Mouse (Mus musculus) induced T-regulatory cell, adult 2 months (primary cell): ENCODE results near the gene Nr1d1.

Experiments used
- DNase-seq: peaks from one replicate; pipeline ENCODE4 v3.0.0-alpha.2; 2012; ENCODE audit warnings: low read depth

Gene Nr1d1

DNA sequence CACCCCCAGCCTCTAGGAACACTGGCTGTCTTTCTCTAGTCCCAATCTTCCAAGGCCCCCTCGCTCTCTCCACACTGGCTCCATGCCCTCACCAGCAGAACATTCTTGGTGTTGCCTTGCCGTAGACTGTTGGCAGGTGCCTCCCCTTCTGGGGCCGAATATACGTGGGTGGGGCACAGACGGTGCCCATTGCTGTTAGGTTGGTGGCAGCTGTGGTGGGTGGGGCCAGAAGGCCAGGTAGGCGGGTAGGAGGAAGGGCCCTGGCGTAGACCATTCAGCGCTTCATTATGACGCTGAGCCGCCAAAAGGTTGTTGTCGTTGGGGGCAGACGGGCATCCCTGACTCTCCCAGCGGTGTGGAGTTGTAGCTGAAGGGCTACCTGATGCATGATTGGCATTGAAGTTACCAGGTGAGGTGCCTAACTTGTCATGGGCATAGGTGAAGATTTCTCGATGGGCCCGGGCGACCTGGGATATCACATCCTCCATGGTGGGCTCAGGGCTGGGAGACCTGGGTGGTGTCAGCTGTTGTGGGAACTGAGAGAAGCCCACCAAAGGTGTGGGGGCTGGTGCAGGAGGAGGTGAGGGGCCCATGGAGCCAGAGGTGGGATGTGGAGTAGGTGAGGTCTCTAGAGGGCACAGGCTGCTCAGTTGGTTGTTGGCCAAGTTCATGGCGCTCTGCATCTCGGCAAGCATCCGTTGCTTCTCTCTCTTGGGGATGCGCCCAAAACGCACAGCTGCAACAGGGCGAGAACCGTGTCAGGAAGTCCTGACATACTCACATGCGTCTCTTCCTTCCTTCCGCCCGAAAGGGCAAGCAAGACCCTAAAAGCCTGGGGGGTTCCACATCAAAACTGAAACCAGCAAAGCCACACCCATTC lies 4.8 kb downstream of the Nr1d1 start:
- no peak for DNase-seq

DNA sequence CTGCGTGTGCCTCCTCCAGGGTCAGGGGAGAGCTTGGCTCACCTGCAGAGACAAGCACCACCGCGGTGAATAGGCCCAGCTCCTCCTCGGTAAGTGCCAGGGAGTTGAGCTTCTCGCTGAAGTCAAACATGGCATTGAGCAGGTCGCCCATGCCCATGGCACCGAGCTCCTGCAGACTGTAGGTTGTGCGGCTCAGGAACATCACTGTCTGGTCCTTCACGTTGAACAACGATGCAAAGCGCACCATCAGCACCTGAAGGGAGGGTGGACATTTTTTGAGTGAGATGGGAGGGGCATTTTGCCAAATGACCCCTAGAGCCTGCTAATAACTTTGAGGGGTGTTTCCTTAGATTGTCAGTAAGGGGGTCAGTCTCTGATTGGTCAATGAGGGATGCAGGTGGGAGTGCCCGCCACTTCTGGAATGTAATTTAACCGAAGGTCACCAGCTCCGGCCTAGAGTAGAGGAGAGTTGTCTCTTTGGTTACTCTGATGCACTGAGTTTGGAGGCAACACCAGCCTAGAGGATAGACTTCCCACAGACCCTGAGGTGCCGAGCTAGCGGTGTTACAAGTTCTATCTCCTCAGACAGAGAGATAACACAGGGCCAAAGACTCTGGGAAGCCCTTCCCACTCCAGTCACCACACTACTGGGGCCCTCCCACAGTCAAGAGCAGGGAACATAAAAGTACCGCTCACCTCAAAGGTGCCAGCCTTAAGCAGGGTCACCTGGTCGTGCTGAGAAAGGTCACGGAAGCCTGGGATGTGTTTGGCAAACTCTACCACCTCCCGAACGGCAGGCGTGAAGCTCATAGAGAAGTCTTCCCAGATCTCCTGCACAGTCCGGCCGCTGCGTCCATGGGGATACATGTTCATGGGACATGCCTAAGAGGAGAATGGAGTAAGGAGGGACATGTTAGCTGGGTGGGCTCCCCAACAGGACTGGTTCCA lies 5.9 kb downstream of the Nr1d1 start:
- DNase-seq, result no peak

DNA sequence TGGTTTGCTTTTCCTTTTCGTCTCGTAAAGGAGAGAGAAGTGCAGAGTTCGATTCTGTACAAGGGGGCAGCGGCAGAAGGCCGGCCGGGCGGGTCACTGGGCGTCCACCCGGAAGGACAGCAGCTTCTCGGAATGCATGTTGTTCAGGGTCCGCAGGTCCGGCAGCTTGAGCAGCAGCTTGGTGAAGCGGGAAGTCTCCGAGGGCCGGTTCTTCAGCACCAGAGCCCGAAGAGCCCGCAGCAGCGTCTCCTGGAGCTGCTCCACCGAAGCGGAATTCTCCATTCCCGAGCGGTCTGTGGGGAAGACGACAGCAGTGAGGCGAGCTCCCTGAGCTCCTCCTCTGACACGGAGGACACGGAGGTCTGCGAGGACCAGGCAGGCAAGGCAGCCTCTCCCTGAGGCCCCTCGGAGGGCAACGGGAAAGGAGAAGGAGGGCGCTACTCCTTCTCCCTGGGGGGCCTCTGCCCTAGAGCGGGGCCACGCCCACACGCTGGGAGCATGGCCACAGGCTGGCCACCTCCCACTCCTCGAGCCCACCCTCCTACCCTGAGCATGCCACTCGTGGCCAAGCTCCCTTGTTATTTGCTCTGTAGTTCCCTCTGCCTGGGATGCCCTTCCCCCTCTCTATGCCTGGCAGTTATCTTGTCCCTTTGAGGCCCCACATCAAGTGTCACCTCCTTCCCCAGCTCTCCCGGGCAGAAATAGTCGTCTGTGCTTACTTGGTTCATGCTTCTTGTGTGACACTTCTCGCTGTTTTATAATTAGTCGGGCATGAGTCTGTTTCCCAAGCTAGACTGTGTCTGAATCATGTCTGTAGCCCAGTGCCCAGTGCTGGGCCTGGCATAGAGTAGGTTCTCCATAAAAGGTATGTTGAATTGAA lies 6.8 kb downstream of the Nr1d1 start:
- DNase-seq, result no peak

DNA sequence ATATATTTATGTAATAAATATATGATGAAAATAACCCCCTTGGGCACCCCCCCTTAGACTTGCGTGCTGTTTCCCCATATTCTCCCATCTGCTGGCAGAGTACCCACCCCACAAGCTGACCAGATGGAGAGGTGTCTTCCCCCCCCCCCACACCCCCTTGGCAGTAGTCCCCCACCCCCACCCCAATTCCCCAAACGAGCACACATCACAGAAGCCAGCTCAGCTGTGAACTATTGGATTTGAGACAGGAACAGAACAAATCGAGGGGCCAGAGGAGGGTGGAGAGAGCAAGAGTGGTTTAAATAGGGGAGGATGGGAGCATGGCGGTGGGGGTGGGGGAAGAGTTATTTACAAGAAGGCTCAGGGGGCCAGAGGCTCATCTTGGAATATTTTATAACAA lies 7.4 kb downstream of the Nr1d1 start:
- no peak for DNase-seq

DNA sequence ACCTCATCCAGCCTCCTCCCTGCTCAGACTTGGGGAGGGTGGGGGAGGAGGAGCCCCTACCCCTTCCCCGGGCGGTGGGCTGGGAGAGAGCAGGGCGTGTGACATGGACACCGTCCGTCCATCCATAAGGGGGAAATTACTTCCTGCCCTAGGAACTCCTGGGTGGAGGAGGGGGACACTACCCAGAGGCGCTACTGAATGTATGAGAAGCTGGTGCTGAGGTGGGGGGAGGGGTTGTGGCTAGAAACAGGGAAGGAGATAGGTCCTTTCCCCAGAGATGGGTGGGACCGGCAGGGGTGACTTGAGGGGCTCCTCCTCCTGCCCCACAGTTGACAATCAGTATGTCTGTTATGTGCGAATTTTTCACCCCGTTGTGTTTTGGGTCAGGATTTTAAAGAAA lies 7.9 kb downstream of the Nr1d1 start:
- DNase-seq, result no peak

DNA sequence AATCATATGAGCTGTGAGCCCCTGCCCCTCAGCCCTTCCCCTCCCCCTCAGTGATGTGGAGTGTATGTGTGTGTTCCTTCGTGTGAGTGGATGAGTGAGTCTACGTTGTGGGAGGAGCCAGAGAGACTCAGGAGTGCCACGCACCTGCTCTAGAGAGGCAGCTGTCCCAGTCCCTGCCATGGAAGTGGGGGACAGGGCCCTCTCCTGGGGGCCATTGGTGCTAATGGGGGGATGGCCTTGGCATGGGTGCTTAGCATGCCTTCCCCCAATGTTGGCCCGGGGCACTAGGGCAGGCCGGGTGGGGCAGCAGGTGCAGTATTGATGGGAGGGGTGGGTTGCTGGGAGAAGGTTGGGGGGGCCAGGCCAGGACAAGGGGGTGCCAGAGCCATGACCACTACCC lies 8.3 kb downstream of the Nr1d1 start:
- no peak for DNase-seq

DNA sequence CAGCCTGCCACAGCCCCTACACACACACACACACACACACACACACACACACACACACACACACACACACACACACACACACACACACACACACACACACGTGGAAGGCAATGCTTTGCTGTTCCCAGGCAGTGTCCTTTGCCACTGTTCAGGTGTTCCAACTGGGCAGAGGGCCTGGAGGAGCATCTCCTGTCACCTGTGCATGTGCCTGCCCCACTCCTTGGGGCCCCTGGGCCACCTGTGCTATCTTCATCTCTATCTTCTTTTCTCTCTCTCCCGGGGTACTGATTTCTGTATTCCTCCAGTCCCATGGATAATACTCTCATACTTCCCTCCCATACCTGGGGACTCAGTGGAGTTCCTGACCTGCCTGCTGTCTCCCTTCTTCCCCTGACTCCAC lies 8.8 kb downstream of the Nr1d1 start:
- no peak for DNase-seq

DNA sequence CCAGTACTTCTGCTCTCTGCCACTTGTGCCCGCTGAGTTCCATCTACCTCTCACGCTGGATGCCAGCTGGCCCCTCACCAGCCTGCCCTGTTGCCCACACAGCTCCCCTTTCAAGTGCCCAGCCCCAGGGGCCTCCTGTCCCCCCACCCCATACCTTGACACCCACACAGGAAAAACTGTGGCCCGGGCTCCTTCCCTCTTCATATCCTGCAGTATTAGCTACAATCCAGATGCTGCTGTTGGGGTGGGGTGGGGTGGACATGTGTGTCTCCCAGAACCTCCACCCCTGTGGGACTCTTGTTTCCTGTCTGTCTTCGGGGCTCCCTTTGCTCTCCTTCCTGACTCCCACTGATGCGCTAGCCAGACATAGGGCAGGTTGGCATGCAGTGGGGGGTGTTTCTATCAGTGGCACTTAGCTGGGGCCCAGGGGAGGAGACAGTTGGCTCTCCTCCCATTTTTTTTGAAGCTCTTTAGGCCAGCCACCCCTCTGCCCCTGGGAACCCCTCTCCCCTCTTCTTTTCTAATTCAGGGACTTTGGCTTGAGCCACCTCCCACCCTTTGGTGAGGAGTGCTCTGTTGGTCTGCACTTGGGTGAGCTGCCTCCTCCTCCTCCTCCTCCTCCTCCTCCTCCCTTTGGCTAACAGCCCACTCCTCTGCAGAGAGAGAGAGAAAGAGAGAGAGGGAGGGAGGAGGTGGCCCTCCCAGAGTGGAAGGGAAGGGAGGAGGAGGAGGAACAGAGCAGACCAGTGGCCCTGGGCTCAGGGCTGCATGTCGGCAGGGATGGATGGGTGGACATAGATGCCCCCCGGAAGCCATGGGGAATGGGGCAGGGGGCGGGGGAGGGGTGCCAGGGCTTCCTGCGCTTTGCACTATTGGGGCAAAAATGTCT lies 9.5 kb downstream of the Nr1d1 start:
- no peak for DNase-seq

DNA sequence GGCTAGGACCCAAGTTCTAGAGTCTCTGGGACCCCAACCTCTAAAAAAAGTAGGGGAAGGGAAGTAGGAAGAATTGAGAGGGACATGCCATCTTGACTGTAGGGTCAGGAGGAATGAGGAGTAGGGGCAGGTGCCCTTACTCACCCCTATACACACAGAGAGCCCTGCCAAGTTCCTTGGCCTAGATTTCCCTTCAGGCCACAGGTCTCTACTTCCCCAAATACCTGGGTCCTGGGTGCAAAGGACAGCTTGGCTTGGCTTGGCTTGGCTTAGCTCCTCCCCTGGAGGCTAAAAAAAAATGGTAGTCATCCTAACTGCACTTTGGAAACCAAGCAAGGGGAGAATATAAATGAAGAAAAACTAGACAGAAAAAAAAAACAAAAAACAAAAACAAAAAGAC lies 10.4 kb downstream of the Nr1d1 start:
- no peak for DNase-seq

DNA sequence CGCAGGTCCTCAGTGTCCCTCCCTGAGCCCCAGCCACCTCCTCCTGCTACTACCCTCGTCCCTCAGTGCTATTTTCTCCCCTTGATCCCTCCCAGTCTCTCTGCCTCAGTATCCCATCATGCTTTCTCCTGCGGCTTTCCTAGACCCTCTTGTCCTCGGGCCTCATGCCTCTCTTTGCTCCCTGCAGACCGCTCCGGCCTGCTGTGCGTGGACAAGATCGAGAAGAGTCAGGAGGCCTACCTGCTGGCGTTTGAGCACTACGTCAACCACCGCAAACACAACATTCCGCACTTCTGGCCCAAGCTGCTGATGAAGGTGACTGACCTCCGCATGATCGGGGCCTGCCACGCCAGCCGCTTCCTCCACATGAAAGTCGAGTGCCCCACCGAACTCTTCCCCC lies 11.0 kb downstream of the Nr1d1 start:
- DNase-seq, result no peak

DNA sequence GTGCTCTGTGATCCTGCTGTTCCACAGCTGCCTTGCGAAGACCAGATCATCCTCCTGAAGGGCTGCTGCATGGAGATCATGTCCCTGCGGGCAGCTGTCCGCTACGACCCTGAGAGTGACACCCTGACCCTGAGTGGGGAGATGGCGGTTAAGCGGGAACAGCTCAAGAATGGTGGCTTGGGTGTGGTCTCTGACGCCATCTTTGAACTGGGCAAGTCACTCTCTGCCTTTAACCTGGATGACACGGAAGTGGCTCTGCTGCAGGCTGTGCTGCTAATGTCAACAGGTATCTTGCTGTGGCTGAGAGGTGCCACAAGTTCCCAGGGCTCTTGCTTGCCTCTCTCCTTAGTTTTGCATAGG lies 11.7 kb downstream of the Nr1d1 start:
- DNase-seq, result no peak

DNA sequence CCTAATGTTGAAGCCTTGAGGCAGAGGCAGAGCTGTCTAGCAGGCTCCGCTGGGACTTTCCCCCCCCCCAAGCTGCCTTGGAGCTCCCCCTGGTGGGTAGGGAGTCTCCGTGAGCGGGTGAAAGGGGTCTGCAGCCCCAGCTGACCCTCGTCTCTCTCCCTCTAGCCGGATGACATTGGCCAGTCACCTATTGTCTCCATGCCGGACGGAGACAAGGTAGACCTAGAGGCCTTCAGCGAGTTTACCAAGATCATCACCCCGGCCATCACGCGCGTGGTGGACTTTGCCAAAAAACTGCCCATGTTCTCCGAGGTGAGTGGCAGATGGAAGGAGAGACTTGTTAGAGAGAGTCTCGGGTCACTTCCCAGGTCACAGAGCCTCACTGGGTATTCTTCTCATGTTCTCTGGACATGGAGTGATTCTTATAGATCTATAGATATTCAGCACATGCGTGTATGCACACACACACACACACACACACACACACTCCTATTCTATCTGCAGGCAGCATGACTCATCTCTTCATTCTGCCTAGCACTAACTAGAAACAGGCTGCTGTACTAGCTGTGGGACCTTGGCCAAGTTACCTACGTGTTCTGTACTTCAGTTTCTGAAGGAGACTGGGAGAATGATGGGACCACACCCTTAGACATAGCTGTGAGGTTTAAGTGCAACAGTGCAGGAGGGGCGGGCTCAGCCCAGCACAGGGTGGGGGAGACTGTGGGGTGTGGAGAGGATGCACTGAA lies 12.2 kb downstream of the Nr1d1 start:
- peak; percentile 42 for DNase-seq

DNA sequence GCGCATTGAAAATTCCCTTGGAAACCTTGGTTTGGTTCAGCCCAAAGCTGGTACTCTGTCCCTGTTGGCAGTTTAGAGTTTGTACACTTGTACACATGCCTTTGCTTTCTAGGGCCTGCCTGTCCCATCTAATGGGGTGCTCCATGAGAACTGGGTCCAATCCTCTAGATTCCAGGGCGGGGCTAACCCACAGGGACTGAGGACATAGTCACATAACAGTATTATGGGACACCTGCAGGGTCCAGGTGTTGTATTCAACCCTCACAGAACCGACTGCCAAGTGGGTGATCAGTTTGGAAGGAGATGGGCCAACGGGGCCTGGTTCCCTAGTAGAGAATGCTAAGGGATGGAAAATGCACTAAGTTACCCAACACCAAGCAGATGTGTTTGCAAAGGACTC lies 13.2 kb downstream of the Nr1d1 start:
- no peak for DNase-seq

DNA sequence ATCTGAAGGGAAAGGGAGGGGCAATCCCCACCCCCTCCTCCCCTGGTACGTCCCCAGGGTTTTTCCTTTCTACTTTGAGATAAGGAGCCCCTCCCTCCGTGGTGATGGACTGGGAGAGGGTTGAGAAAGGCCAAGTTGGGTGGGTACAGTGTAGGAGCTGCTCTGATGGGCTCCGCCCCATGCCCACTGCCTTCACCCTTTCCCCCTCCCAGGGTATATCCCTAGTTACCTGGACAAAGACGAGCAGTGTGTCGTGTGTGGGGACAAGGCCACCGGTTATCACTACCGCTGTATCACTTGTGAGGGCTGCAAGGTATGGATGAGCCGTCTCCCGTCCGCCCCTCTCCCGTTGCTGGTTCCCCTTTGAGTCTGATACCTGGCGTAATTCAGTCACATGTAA lies 18.4 kb downstream of the Nr1d1 start:
- no peak for DNase-seq

DNA sequence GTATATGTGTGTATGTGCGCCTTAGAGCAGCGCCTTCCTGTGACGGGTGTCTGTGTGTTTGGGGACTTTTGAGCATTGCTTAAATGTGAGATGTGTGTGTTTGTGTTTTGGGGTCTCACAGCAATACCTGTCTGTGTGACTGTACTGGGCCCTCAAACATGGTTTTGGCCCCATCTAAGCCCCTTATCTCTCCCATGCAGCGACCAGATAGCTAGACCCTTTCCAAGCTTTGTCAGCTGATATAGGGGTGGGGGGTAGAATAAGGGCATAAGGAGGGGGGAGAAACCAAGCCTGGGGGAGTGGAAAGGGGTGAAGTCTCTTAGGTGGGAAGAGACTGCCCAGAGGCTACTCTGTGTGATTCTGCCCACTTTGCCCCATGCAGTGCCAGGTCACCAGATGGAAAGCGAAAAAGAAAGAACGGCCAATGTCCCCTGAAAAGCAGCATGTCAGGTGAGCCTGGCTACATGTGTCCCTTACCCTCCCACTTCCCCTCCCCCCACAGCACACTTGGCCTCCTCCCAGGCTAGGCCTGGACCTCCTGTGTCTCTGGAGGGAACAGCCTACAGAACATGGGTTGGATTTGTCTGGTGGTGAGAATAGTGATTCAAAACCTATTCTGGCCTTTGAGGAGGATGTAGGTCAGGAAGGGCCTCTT lies 19.3 kb downstream of the Nr1d1 start:
- DNase-seq, result no peak

DNA sequence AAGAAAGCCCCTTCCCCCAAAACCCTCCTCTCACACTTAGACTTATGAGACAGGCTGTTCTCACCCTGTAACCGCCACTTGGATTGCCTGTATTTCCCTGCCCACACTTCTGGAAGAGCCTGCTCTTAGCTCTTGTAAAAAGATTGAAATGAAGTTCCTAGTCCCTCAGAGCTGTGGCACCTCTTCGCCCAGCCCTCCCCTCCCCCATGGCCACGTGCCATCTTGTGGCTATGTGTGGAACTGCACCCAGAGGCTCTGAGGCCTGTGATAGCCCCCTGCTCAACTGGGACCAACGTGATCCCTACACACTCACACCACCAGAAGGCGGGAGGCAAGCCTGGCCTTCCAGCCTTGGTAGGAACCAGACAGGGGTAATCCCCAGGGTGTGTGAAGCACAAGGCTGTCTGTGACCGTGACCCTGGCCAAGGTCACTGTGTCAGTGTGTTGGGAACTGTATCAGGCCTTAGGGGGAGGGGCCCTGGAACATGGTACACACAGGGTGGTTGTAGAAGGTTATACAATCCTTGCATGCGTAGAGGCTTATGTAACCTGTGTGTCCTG lies 20.4 kb downstream of the Nr1d1 start:
- DNase-seq, result peak; percentile 86

DNA sequence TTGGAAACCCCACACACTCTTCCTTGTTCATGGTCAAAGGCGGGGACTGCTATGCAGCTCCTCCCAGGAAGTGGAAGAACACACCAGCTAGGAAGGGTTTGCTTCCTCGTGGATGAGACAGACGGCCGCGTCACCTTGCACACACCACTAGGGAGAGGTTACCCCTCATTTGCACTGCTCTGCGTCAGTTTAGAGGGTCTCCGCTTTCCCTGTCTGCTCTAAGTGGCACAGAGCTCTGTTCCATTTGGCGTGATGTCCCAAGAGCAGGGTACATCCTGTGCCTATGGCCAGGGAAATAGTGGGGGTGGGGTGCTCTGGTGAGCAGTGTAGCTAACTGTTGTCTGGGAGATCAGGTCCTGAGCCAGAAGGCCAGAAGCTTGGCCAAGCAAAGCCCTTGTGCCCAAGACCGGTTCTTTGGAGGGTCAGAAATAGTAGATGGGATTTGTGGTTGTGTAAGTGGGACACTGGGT lies 20.9 kb downstream of the Nr1d1 start:
- no peak for DNase-seq

DNA sequence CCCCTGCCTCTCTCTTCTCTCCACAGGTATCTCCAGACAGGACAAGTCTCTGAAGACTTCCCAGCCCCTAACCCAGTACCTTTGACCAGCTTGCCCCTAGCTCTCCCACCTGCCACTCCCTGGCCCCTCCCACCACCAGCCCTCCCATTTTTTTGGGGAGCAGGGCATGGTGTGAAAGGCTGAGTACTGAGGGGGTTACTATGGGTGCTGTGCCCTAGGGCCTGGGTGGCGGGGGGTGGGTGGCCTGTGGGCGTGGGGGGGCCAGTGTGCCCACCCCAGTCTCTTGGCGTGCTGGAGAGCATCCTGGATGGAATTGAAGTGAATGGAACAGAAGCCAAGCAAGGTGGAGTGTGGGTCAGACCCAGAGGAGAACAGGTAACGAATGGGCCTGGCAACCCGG lies 21.9 kb downstream of the Nr1d1 start:
- no peak for DNase-seq

DNA sequence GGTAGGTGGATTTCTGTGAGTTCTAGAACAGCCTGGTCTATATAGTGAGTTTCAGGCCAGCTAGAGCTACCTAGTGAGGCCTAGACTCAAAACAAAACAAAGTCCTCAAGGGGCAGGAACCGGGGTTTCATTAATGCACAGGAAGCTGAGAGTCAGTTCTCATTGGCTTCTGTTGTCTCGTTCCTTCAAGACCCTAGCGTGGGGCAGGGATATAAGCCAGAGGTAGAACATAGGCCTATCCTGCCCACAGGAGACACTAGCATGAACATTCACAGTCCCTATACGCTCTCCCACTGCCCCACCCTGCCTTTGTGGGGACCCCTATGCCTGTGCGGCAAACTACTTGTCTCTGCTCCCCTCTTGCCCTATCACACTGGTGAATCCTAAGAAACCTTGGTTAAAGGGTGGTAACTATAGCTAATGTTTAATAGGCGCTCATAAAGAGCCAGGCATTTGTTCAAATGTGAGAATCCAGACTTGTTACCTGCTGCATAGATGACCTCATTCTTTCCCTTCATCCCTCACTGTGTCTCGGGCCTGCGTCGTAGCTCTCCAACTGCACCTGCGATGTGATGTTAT lies 22.5 kb downstream of the Nr1d1 start:
- no peak for DNase-seq
